In genomic region chr5:32102484-32102883, GRCm38 (mm10) we compare ENCODE assay signal across 9 mouse cellular contexts. TPM values are rescaled to one million over a fixed set of nuclear protein-coding genes. Genes with fewer than 3 reads are reported as not detected.
A peak's percentile ranks its signal among the peaks of the same experiment; 100 is the strongest.
DNase-seq lines count a peak whose midpoint lies in the region; ATAC-seq lines count a peak whose summit lies in the region.
"Had no signal": no experiment of that assay in that cellular context is flagged by ENCODE, and none has a peak within 500 bp of the region (broad histone marks: within the 10 kb centered on the region; RNA-seq: fewer than 3 reads in every experiment).

No protein-coding gene starts in this region.

- no peaks in the 10 kb centered on the region for H3K36me3 ChIP-seq in hindbrain, embryonic 14.5 days (replicated peaks; ENCODE audit: control insufficient read depth, insufficient read depth)
- H3K36me3 ChIP-seq in hindbrain, embryonic 12.5 days, result no peaks in the 10 kb centered on the region
- no peaks in the 10 kb centered on the region for H3K36me3 ChIP-seq in embryonic facial prominence, embryonic 10.5 days (replicated peaks)
- H3K36me3 ChIP-seq in midbrain, embryonic 13.5 days, result no peaks in the 10 kb centered on the region

- H3K27me3 ChIP-seq in hindbrain, embryonic 14.5 days (ENCODE audit: control insufficient read depth, insufficient read depth, low read length), result no peaks in the 10 kb centered on the region
- no peaks in the 10 kb centered on the region for H3K27me3 ChIP-seq in hindbrain, embryonic 12.5 days
- H3K27me3 ChIP-seq in embryonic facial prominence, embryonic 10.5 days (replicated peaks; ENCODE audit: low read depth, poor library complexity, severe bottlenecking), result no peaks in the 10 kb centered on the region
- no peaks in the 10 kb centered on the region for H3K27me3 ChIP-seq in midbrain, embryonic 13.5 days

- no peak overlapping the region for H3K4me2 ChIP-seq in hindbrain, embryonic 14.5 days (replicated peaks)
- H3K4me2 ChIP-seq in hindbrain, embryonic 12.5 days (replicated peaks), result no peak overlapping the region
- H3K4me2 ChIP-seq in midbrain, embryonic 13.5 days (replicated peaks), result no peak overlapping the region

- H3K4me1 ChIP-seq in hindbrain, embryonic 14.5 days (replicated peaks; ENCODE audit: control insufficient read depth, insufficient read depth, low read length), result no peaks in the 10 kb centered on the region
- H3K4me1 ChIP-seq in hindbrain, embryonic 12.5 days, result peaks cover 5% of the 10 kb centered on the region
- H3K4me1 ChIP-seq in embryonic facial prominence, embryonic 10.5 days, result peaks cover 22% of the 10 kb centered on the region
- H3K4me1 ChIP-seq in midbrain, embryonic 13.5 days (replicated peaks), result peaks cover 8% of the 10 kb centered on the region; the same call in 1 of the 2 replicates

- H3K4me3 ChIP-seq in hindbrain, embryonic 14.5 days (replicated peaks; ENCODE audit: low read length), result no peak overlapping the region
- H3K4me3 ChIP-seq in hindbrain, embryonic 12.5 days, result no peak overlapping the region
- no peak overlapping the region for H3K4me3 ChIP-seq in embryonic facial prominence, embryonic 10.5 days
- H3K4me3 ChIP-seq in midbrain, embryonic 13.5 days (replicated peaks), result no peak overlapping the region
- H3K4me3 ChIP-seq: erythroblast, embryonic 14.5 days had no signal

- intact Hi-C loops in heart, postnatal 14 days (cut with DNase I), result no loop called here
- intact Hi-C loops in left cerebral cortex, postnatal 36 days (cut with DNase I), result no loop called here

- WGBS in hindbrain, embryonic 14.5 days, result 35% methylated on average over 5 of the region's 5 CpGs
- 46% methylated on average over 5 of the region's 5 CpGs for WGBS in hindbrain, embryonic 12.5 days
- 59% methylated on average over 5 of the region's 5 CpGs for WGBS in embryonic facial prominence, embryonic 10.5 days
- WGBS in midbrain, embryonic 13.5 days, result 30% methylated on average over 5 of the region's 5 CpGs

- DNase-seq in hindbrain, embryonic 14.5 days (ENCODE audit: low spot score), result peak; percentile 58
- peak; percentile 87 for DNase-seq in adipocyte (ENCODE audit: low spot score)
- DNase-seq in embryonic facial prominence, embryonic 10.5 days (ENCODE audit: low spot score), result no peak
- DNase-seq in heart, postnatal 14 days, result peak; percentile 80 to 82
- peak; percentile 74 to 79 for DNase-seq in urinary bladder, postnatal 4 days (ENCODE audit: low spot score in 2 of 2)
- DNase-seq in left cerebral cortex, postnatal 36 days (ENCODE audit: low spot score in 2 of 2), result no peak

- ATAC-seq in hindbrain, embryonic 14.5 days (ENCODE audit: low FRiP score), result peak; percentile 45; the same call in 1 of the 2 replicates
- no peak for ATAC-seq in hindbrain, embryonic 12.5 days (ENCODE audit: low FRiP score)
- peak; percentile 62 for ATAC-seq in midbrain, embryonic 13.5 days

- no peak overlapping the region for H3K9ac ChIP-seq in hindbrain, embryonic 14.5 days
- no peak overlapping the region for H3K9ac ChIP-seq in hindbrain, embryonic 12.5 days
- no peak overlapping the region for H3K9ac ChIP-seq in midbrain, embryonic 13.5 days (replicated peaks)

- no peak overlapping the region for H3K27ac ChIP-seq in hindbrain, embryonic 14.5 days
- no peak overlapping the region for H3K27ac ChIP-seq in hindbrain, embryonic 12.5 days
- H3K27ac ChIP-seq in embryonic facial prominence, embryonic 10.5 days (replicated peaks), result peak overlapping the region; percentile 49
- H3K27ac ChIP-seq in midbrain, embryonic 13.5 days, result no peak overlapping the region

- H3K9me3 ChIP-seq in hindbrain, embryonic 14.5 days (ENCODE audit: control insufficient read depth, low read length), result no peaks in the 10 kb centered on the region
- no peaks in the 10 kb centered on the region for H3K9me3 ChIP-seq in hindbrain, embryonic 12.5 days (replicated peaks)
- H3K9me3 ChIP-seq in embryonic facial prominence, embryonic 10.5 days, result no peaks in the 10 kb centered on the region
- H3K9me3 ChIP-seq in midbrain, embryonic 13.5 days, result no peaks in the 10 kb centered on the region

RNA-seq across cellular contexts. Expression of gene Fosl2, which starts 33.1 kb away (rescaled TPM):
- 0.80 and 1.1 TPM in 2 replicates for polyA plus RNA-seq in hindbrain, embryonic 14.5 days (2014; fragmentation: Nextera tagmentation; extraction: Ambion mirVana)
- 1.0 and 1.2 TPM in 2 replicates for polyA plus RNA-seq in hindbrain, embryonic 12.5 days (2016; fragmentation: Nextera tagmentation; extraction: Ambion mirVana)
- 0.50 and 0.67 TPM in 2 replicates for polyA plus RNA-seq in embryonic facial prominence, embryonic 10.5 days (2016; fragmentation: Nextera tagmentation; extraction: Ambion mirVana)
- 10 to 100 TPM; 32.4 to 36.3 TPM for total RNA-seq in heart, postnatal 14 days (2021)
- polyA plus RNA-seq in midbrain, embryonic 13.5 days (2015; fragmentation: Nextera tagmentation; extraction: Ambion mirVana), result 0.26 and 0.35 TPM in 2 replicates
- total RNA-seq in left cerebral cortex, postnatal 36 days (2021), result 10 to 100 TPM; 41.2 to 43.3 TPM

Comparison
In these comparisons a context has a peak if more than half of its experiments do, and no peak if none do; other contexts are left out.
1. DNase-seq: peak in hindbrain, embryonic 14.5 days (single experiment), adipocyte (single experiment), heart, postnatal 14 days (2 of 2) and urinary bladder, postnatal 4 days (2 of 2); none in embryonic facial prominence, embryonic 10.5 days (single experiment) and left cerebral cortex, postnatal 36 days (0 of 2).